Mouse (Mus musculus): ENCODE measurements around the gene Fut11.

DNA sequence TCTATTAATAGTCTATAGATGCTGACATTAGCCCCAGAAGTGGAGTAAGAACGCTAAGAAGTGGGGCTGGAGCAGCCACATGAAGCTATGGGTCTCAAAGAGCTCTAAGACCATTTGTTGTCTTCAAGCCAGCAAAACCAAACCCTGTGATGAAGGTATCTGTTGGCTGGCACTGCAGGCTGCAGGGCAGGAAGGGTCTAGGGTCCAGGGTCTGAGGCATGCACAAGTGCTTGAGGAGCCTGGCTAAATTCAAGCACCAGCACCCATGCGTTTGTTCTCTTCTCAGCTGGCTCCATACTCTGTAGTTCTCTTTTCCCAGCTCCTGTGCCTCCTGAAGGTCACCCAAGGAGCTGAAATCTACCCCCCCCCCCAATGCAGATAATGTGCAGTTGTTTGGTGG is 40.3 kb downstream of the Fut11 start:
- TF ChIP-seq EP300 (IDR thresholded peaks at IDR 0.05; ENCODE audit: low read depth), result no peak
- no peak for TF ChIP-seq CTCF (IDR thresholded peaks at IDR 0.05; ENCODE audit: low read depth)

Measured in liver, embryonic 14.5 days (tissue).